Mouse (Mus musculus): ENCODE data around the gene Gm49384. TPM values are rescaled to one million over a fixed set of nuclear protein-coding genes. Genes with fewer than 3 reads are reported as not detected.

Gm49384 gene
- polyA plus RNA-seq, 1 experiment from 2014 or later: 29.8 TPM

GRCm38 (mm10) chr12:69192637-69193036 is 11.4 kb downstream of the Gm49384 start:
- Histone ChIP-seq H3K9ac (ENCODE audit: low read depth, low read length) (no peak overlapping the region), H3K27me3 (ENCODE audit: control insufficient read depth, insufficient read depth, low read length) (no peaks in the 10 kb centered on the region), H3K4me3 (ENCODE audit: low read length) (no peak overlapping the region), H3K4me1 (ENCODE audit: control insufficient read depth, insufficient read depth, low read length) (peaks cover 7% of the 10 kb centered on the region), H3K27ac (ENCODE audit: low read depth, low read length) (no peak overlapping the region), H3K36me3 (ENCODE audit: control insufficient read depth, insufficient read depth, low read length) (peaks cover 39% of the 10 kb centered on the region), H3K9me3 (ENCODE audit: control insufficient read depth, low read length) (no peaks in the 10 kb centered on the region), H3K4me2 (replicated peaks; ENCODE audit: low read depth, low read length) (no peak overlapping the region)
- 97% methylated on average over 2 of the region's 2 CpGs for whole genome bisulfite sequencing
- no peak for ATAC-seq (ENCODE audit: low FRiP score, low TSS enrichment)

GRCm38 (mm10) chr12:69191396-69191795 is 12.7 kb downstream of the Gm49384 start:
- WGBS: 98% methylated on average over 5 of the region's 5 CpGs
- ATAC-seq (ENCODE audit: low FRiP score, low TSS enrichment): no peak
- peaks cover 44% of the 10 kb centered on the region for H3K36me3 ChIP-seq (ENCODE audit: control insufficient read depth, insufficient read depth, low read length)
- peaks cover 15% of the 10 kb centered on the region for H3K4me1 ChIP-seq (ENCODE audit: control insufficient read depth, insufficient read depth, low read length)
- no peaks in the 10 kb centered on the region for H3K9me3 ChIP-seq (ENCODE audit: control insufficient read depth, low read length)
- H3K9ac ChIP-seq (ENCODE audit: low read depth, low read length): no peak overlapping the region
- H3K27me3 ChIP-seq (ENCODE audit: control insufficient read depth, insufficient read depth, low read length): no peaks in the 10 kb centered on the region
- H3K4me2 ChIP-seq (replicated peaks; ENCODE audit: low read depth, low read length): no peak overlapping the region
- H3K4me3 ChIP-seq (ENCODE audit: low read length): no peak overlapping the region
- no peak overlapping the region for H3K27ac ChIP-seq (ENCODE audit: low read depth, low read length)

GRCm38 (mm10) chr12:69190522-69190921 is 13.5 kb downstream of the Gm49384 start:
- peaks cover 14% of the 10 kb centered on the region for H3K4me1 ChIP-seq (ENCODE audit: control insufficient read depth, insufficient read depth, low read length)
- 97% methylated on average over 1 of the region's 1 CpGs for WGBS
- no peaks in the 10 kb centered on the region for H3K9me3 ChIP-seq (ENCODE audit: control insufficient read depth, low read length)
- H3K9ac ChIP-seq (ENCODE audit: low read depth, low read length): no peak overlapping the region
- ATAC-seq (ENCODE audit: low FRiP score, low TSS enrichment): no peak
- no peak overlapping the region for H3K4me3 ChIP-seq (ENCODE audit: low read length)
- no peaks in the 10 kb centered on the region for H3K27me3 ChIP-seq (ENCODE audit: control insufficient read depth, insufficient read depth, low read length)
- H3K4me2 ChIP-seq (replicated peaks; ENCODE audit: low read depth, low read length): no peak overlapping the region
- H3K36me3 ChIP-seq (ENCODE audit: control insufficient read depth, insufficient read depth, low read length): peaks cover 45% of the 10 kb centered on the region
- H3K27ac ChIP-seq (ENCODE audit: low read depth, low read length): no peak overlapping the region

DNA sequence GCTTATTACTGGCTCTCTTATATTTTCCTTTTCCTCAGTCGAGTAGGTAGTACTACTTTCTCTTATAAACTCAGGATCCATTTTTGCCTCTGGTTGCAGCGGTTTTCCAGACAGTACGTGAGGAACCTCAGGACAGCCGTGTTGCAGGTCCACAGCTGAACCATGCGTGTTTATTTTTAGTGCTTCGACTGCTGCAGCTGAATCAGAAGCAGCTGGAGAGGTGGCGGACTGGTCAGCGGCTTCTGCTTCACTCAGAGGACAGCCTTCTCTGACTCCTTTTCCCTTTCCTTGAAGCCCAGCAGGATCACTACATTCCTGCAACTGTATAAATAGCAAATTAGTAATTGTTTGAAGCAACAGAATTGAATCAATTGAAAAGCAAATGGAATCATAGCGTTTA is 14.0 kb downstream of the Gm49384 start:
- Histone ChIP-seq H3K36me3 (ENCODE audit: control insufficient read depth, insufficient read depth, low read length) (peaks cover 47% of the 10 kb centered on the region), H3K27ac (ENCODE audit: low read depth, low read length) (no peak overlapping the region), H3K9ac (ENCODE audit: low read depth, low read length) (no peak overlapping the region), H3K4me2 (replicated peaks; ENCODE audit: low read depth, low read length) (no peak overlapping the region), H3K4me3 (ENCODE audit: low read length) (no peak overlapping the region), H3K27me3 (ENCODE audit: control insufficient read depth, insufficient read depth, low read length) (no peaks in the 10 kb centered on the region), H3K4me1 (ENCODE audit: control insufficient read depth, insufficient read depth, low read length) (peaks cover 15% of the 10 kb centered on the region), H3K9me3 (ENCODE audit: control insufficient read depth, low read length) (no peaks in the 10 kb centered on the region)
- ATAC-seq (ENCODE audit: low FRiP score, low TSS enrichment): no peak
- WGBS: 91% methylated on average over 9 of the region's 9 CpGs

- H3K4me2 ChIP-seq (replicated peaks; ENCODE audit: low read depth, low read length): peak overlapping the region; percentile 10; the same call in 1 of the 2 replicates
- H3K4me1 ChIP-seq (ENCODE audit: control insufficient read depth, insufficient read depth, low read length): peaks cover 15% of the 10 kb centered on the region
- WGBS: 69% methylated on average over 5 of the region's 5 CpGs
- 0 out of 2 replicates have a peak overlapping the region, but pooled peaks have one; percentile 12 for H3K9ac ChIP-seq (ENCODE audit: low read depth, low read length)
- no peak overlapping the region for H3K27ac ChIP-seq (ENCODE audit: low read depth, low read length)
- peaks cover 40% of the 10 kb centered on the region for H3K36me3 ChIP-seq (ENCODE audit: control insufficient read depth, insufficient read depth, low read length)
- H3K4me3 ChIP-seq (ENCODE audit: low read length): no peak overlapping the region
- ATAC-seq (ENCODE audit: low FRiP score, low TSS enrichment): no peak
- no peaks in the 10 kb centered on the region for H3K27me3 ChIP-seq (ENCODE audit: control insufficient read depth, insufficient read depth, low read length)
- no peaks in the 10 kb centered on the region for H3K9me3 ChIP-seq (ENCODE audit: control insufficient read depth, low read length)
Measured at GRCm38 (mm10) chr12:69186811-69187471, 17.1 kb downstream of the Gm49384 start.

DNA sequence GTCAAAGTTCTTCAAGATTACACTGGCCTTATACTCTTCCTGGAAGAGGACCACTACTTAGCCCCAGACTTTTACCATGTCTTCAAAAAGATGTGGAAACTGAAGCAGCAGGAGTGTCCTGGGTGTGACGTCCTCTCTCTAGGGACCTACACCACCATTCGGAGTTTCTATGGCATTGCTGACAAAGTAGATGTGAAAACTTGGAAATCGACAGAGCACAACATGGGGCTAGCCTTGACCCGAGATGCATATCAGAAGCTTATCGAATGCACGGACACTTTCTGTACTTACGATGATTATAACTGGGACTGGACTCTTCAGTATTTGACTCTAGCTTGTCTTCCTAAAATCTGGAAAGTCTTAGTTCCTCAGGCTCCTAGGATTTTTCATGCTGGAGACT is 18.7 kb downstream of the Gm49384 start:
- peak overlapping the region; percentile 92 for H3K4me3 ChIP-seq (ENCODE audit: low read length)
- H3K36me3 ChIP-seq (ENCODE audit: control insufficient read depth, insufficient read depth, low read length): peaks cover 35% of the 10 kb centered on the region
- H3K4me1 ChIP-seq (ENCODE audit: control insufficient read depth, insufficient read depth, low read length): peaks cover 15% of the 10 kb centered on the region
- ATAC-seq (ENCODE audit: low FRiP score, low TSS enrichment): no peak
- 68% methylated on average over 7 of the region's 7 CpGs for WGBS
- no peaks in the 10 kb centered on the region for H3K27me3 ChIP-seq (ENCODE audit: control insufficient read depth, insufficient read depth, low read length)
- no peak overlapping the region for H3K27ac ChIP-seq (ENCODE audit: low read depth, low read length)
- peak overlapping the region; percentile 93 for H3K4me2 ChIP-seq (replicated peaks; ENCODE audit: low read depth, low read length)
- peak overlapping the region; percentile 93 for H3K9ac ChIP-seq (ENCODE audit: low read depth, low read length)
- H3K9me3 ChIP-seq (ENCODE audit: control insufficient read depth, low read length): no peaks in the 10 kb centered on the region

- peak overlapping the region; percentile 93 for H3K9ac ChIP-seq (ENCODE audit: low read depth, low read length)
- H3K4me1 ChIP-seq (ENCODE audit: control insufficient read depth, insufficient read depth, low read length): peaks cover 15% of the 10 kb centered on the region
- H3K9me3 ChIP-seq (ENCODE audit: control insufficient read depth, low read length): no peaks in the 10 kb centered on the region
- peak overlapping the region; percentile 88 for H3K27ac ChIP-seq (ENCODE audit: low read depth, low read length)
- peak overlapping the region; percentile 93 for H3K4me2 ChIP-seq (replicated peaks; ENCODE audit: low read depth, low read length)
- H3K4me3 ChIP-seq (ENCODE audit: low read length): peak overlapping the region; percentile 92
- H3K36me3 ChIP-seq (ENCODE audit: control insufficient read depth, insufficient read depth, low read length): peaks cover 30% of the 10 kb centered on the region
- no peaks in the 10 kb centered on the region for H3K27me3 ChIP-seq (ENCODE audit: control insufficient read depth, insufficient read depth, low read length)
- peak; percentile 60 for ATAC-seq (ENCODE audit: low FRiP score, low TSS enrichment)
- 2% methylated on average over 70 of the region's 86 CpGs for WGBS
Measured at GRCm38 (mm10) chr12:69184342-69185295, 19.4 kb downstream of the Gm49384 start.

DNA sequence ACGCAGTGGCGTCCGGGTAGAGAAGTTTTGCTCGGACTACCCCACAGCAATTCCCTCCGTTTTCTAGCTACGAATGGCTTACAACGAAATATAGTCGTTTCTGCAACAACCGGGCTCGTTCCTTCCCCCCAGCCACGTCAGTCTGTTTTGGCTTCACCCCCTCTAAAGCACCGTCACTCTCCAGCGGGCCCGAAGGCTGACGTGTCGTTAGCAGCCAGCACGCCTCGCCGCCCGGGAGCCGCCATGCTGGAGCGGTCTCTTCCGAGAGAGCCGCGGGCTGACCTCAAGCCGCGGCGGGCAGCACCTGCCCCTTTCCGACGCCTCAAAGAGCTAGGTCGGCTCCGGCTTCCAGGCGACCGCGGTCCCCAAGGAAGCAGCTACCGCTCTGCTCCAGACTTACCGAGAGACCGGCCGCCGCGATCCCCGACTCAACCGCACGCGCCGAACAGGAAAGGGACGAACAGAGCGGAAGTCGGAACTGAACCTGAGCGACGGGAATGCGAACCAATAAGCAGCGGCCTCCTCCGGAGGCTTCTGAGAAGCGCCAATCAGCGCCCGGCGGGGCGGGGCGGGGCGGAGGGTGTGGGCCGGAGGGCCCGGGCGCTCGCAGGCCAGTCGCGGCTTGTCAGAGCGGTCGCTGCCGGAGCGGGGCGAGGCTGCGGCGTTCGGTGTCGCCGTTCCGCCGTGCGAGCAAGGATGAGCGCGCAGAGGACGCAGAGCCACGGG is 20.3 kb downstream of the Gm49384 start, which contains the start of the genes Rpl36al and Mgat2:
Gene Rpl36al, minus strand, starts transcription at position 501 of the 726 bp plus-strand sequence.
Gene Mgat2, plus strand, starts transcription at position 575 of the 726 bp plus-strand sequence.
- Histone ChIP-seq H3K27me3 (ENCODE audit: control insufficient read depth, insufficient read depth, low read length) (no peaks in the 10 kb centered on the region), H3K4me2 (replicated peaks; ENCODE audit: low read depth, low read length) (peak within 1 kb of the TSS; percentile 93), H3K9me3 (ENCODE audit: control insufficient read depth, low read length) (no peaks in the 10 kb centered on the region), H3K36me3 (ENCODE audit: control insufficient read depth, insufficient read depth, low read length) (peaks cover 23% of the 10 kb centered on the region), H3K27ac (ENCODE audit: low read depth, low read length) (peak within 1 kb of the TSS; percentile 88), H3K4me1 (ENCODE audit: control insufficient read depth, insufficient read depth, low read length) (peaks cover 15% of the 10 kb centered on the region), H3K9ac (ENCODE audit: low read depth, low read length) (peak within 1 kb of the TSS; percentile 93), H3K4me3 (ENCODE audit: low read length) (peak within 1 kb of the TSS; percentile 92)
- ATAC-seq (ENCODE audit: low FRiP score, low TSS enrichment): peak; percentile 99
- under 1% methylated on average over 83 of the region's 84 CpGs for WGBS
